Mouse (Mus musculus) CH12.LX (cell line): ENCODE data around the gene Olfr1036.

Experiments
- CTCF ChIP-seq, 2 experiments: IDR thresholded peaks in 1 of 2; conservative IDR thresholded peaks in 1 of 2; 2 replicates each; pipeline ENCODE4 v1.5.1; 2011 to 2012; ENCODE audit warnings: low read depth in 2 of 2, low read length in 2 of 2, improper control_type of control experiment in 1 of 2, inconsistent platforms in 1 of 2, mild to moderate bottlenecking in 1 of 2, moderate library complexity in 1 of 2
- HCFC1 ChIP-seq: IDR thresholded peaks from 2 replicates; pipeline ENCODE4 v1.6.1; 2012; ENCODE audit warnings: low read depth, mild to moderate bottlenecking, inconsistent platforms, low read length, improper control_type of control experiment
- POLR2A ChIP-seq: IDR thresholded peaks from 2 replicates; pipeline ENCODE4 v1.6.1; 2011; ENCODE audit warnings: low read depth, mild to moderate bottlenecking, improper control_type of control experiment, low read length
- POLR2AphosphoS2 ChIP-seq: IDR thresholded peaks from 2 replicates; pipeline ENCODE4 v1.6.1; 2011; ENCODE audit warnings: low read depth, low read length, improper control_type of control experiment
- RAD21 ChIP-seq: IDR thresholded peaks from 2 replicates; pipeline ENCODE4 v1.6.1; 2011; ENCODE audit warnings: low read depth, mild to moderate bottlenecking, low read length, improper control_type of control experiment, moderate library complexity

- TF ChIP-seq RAD21 (no peak), POLR2A (no peak), POLR2AphosphoS2 (no peak), HCFC1 (no peak), CTCF (conservative IDR thresholded peaks at IDR 0.05 in 1 of 2, IDR thresholded peaks at IDR 0.05 in 1 of 2; ENCODE audit: low read depth in 2 of 2, low read length in 2 of 2) (no peak)
Observed at GRCm38 (mm10) chr2:86087285-86087684, 13.5 kb downstream of the Olfr1036 start, which contains the start of gene Olfr1037.
